Mouse (Mus musculus) common myeloid progenitor, adult 5-6 weeks (primary cell): Measurements from ENCODE around the gene Clic6. TPM values are rescaled to one million over a fixed set of nuclear protein-coding genes. Genes with fewer than 3 reads are reported as not detected.

Experiments
- ATAC-seq: replicated peaks from 2 replicates; pipeline ENCODE4 v1.8.0; 2016; ENCODE audit warnings: low read depth, mild to moderate bottlenecking, moderate TSS enrichment, inconsistent platforms; ENCODE audit not compliant: poor library complexity, severe bottlenecking
- total RNA-seq: library from RNA; stranded (forward); fragments of 200-1000, 187-1606 nt; gene quantifications from 2 replicates; pipeline ENCODE4 v1.2.3, GENCODE M21; 2017

Gene Clic6
- total RNA-seq, 1 experiment from 2014 or later = not detected

DNA sequence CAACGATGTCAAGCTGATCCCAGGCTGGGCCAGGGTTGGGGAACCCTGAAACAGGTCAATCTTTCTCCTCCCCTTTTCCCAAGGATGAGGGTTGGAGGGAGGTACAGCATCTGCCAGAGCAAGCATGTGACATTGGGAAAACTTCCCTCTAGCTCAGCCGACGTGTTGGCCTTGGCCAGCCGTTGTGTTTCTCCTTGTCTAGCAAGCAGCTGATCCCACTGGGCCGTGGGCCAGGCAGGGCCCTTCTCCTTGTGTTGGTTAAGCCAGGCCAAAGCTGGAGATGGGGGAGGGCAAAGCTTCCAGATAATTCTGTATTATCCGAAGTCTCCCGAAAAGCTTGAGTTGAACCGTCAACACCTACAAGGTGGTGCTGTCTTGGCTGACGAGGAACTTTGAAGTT, 30.6 kb downstream of the Clic6 start:
- ATAC-seq = no peak

DNA sequence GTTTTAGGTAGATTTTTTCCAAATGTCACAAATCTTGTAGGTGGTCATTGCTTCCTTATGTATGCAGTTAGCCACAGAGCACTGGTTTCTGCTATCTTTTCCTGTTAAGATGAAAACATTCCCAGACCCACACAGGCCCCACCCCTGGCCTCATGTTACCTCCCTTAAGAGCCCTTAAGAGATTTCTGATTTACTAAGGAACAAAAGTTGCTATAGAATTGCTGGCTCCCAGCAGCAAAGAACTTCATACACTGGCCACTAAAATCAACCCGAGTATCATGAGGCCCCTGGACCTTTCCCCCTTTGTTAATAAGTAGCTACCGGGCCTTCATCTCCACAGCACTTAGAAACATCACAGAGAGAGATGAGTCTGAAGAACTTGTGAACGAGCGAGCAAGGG, 33.2 kb downstream of the Clic6 start:
- no peak for ATAC-seq

- ATAC-seq = peak; percentile 76
Observed at GRCm38 (mm10) chr16:92519820-92520492, 34.4 kb downstream of the Clic6 start.

DNA sequence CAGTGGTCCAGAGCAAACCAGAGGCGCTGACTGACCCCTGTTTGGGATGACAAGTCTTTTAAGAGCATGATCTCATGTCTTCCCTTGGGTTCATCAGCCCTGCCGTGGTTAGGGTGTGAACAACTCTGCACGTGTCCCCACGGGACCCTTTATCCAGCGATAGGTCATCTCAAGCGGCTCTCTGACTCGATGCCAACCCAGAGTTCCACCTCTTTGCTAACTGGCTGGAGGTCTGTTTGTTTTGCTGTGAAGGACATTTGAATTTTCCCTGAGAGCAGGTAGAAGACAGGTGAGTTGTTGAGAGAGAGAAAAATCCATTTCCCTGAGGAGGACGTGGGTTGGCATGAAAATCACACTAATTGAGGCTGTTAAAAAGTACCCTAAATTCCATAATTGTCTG, 37.8 kb downstream of the Clic6 start:
- ATAC-seq = no peak

DNA sequence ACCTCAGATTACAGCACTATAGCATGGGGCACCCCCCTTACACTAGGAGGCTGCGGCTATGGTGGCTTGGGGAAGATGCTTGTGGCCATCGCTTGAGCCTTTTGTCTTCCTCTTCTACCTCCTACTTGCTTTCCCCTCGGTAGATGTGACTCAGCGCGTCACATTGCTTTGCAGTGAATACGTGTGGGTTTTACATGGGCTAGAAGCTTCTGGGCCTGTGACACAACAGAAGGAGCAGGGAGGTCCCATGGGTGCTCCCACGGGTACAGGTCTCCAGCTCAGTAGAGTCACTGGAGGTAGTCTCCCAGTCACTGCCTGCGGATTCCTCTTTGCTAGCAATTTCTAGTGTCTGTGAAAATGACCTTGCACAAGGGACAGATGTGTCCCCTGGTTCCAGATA, 39.1 kb downstream of the Clic6 start:
- 0 out of 2 replicates have a peak, but pooled peaks have one; percentile 31 for ATAC-seq

DNA sequence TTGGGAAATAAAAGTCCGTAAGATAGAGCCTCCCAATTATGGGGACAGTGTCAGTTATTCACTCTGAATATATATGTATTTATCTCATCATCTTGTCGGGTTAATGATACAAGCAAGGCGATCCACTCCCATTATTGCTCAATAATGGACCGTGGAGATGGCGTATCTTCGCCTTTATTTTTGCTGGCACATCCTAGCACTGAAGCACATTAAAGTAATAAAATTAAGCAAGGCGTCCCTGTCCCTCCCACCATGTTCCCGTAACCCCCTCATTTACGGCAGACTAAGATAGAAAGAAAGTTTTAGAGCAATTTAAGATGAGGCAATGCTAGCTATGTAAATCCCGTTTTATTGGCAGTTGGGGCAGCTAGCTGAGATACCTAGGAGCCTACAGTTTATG, 40.4 kb downstream of the Clic6 start:
- no peak for ATAC-seq

- ATAC-seq = no peak
Observed at GRCm38 (mm10) chr16:92535258-92535657, 49.7 kb downstream of the Clic6 start.

DNA sequence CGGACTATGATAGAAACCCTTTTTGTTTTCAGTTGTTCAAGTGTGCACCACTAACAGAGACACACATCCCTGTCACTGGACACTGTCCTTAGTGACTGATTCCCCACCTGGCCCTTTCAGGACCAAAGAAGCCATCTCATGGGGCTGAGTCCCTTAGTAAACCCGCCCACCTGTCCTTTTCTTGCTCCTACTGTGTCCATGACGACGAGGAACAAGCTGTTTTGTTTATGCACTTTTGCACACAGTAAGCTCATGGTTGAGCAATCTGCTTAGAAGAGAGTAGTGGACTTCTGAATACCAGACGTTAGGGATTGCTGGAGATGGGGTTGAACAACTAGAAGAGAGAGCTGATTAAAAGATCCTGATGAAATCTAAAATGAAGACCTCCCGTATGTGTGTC, 52.8 kb downstream of the Clic6 start:
- ATAC-seq = no peak

DNA sequence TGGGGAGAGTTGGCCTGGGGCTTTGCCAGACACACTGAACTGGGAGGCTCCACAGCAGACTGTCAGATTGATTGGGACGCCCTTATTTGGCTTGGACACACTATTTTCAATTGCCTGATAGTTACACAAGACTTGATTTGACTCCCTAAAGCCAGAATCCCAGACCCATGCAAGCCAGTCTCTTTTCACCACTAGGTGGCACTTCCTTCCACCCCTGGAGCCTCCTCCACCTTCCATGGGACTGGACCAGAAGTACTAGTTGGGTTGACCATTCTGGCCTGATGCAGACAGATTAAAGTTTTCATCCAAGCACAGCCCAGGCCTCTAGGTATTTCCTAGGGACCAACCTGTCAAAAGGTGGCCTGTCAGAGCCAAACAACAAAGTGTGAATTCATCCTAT, 58.7 kb downstream of the Clic6 start:
- peak; percentile 39; the same call in 1 of the 2 replicates for ATAC-seq

GRCm38 (mm10) chr16:92548651-92549050, 63.1 kb downstream of the Clic6 start:
- ATAC-seq = no peak

- no peak for ATAC-seq
Observed at GRCm38 (mm10) chr16:92551266-92552105, 66.0 kb downstream of the Clic6 start.

- no peak for ATAC-seq
Observed at GRCm38 (mm10) chr16:92552106-92552382, 66.5 kb downstream of the Clic6 start.

GRCm38 (mm10) chr16:92552858-92553257, 67.3 kb downstream of the Clic6 start:
- ATAC-seq = no peak

- no peak for ATAC-seq
Observed at GRCm38 (mm10) chr16:92555051-92555450, 69.5 kb downstream of the Clic6 start.

DNA sequence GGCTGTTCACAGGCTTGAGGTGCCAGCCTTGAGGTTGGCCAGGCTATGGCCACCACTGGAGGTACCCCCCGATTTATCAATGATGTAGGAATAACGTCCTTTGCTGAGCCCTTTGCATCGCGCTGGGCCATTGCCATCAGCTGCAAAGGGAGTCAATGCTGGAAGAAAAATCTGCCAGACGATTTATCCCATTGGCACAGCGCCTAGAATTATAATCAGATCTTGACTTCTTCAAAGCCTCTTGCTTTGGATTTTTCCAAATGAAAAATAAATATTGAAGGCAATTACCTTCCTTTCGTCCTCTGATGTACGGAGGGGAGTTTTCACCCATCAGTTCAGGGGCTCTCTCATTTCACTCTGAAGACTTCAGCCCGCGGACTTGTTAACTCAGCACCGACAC, 79.8 kb downstream of the Clic6 start:
- no peak for ATAC-seq

- ATAC-seq = peak; percentile 90
Observed at GRCm38 (mm10) chr16:92565708-92566107, 80.2 kb downstream of the Clic6 start.

GRCm38 (mm10) chr16:92566146-92566545, 80.6 kb downstream of the Clic6 start:
- ATAC-seq = 0 out of 2 replicates have a peak, but pooled peaks have one; percentile 15

DNA sequence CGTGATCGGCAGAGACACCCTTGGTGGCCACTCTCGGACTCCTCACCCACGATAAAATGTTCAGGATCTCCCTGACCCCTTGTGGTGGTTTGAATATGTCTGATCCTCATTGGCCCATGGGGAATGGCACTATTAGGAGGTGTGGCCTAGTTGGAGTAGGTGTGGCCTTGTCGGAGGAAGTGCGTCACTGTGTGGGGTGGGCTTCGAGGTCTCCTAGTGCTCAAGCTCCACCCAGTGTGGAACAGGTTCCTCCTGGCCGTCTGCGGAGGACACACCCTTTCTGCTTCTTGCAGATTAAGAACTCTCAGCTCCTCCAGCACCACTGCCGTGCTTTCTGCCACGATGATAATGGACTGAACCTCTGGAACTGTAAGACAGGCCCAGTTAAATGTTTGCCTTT, 85.7 kb downstream of the Clic6 start:
- no peak for ATAC-seq

- peak; percentile 63 for ATAC-seq
Observed at GRCm38 (mm10) chr16:92573193-92573592, 87.7 kb downstream of the Clic6 start.

GRCm38 (mm10) chr16:92575792-92576191, 90.3 kb downstream of the Clic6 start:
- ATAC-seq = peak; percentile 60

DNA sequence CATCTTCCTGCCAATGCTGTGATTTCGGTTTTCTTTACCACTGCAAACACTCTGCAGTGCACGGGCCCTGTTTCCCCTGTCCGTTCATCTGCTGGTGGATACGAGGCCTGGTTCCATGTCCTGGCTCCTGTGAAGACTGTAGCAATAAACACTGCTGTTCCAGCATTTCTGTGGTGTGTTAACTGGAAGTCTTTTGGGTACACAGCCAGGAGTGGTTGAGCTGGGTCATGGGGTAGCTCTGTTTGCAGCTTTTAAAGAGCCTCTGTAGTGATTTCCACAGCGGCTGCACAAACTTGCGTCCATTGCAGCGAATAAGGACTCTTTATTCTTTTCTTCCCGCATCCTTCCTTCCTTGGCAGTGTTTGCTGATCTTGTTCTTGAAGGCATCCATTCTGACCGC, 91.8 kb downstream of the Clic6 start:
- ATAC-seq = no peak
